Mouse (Mus musculus) heart, adult 8-10 months (tissue): ENCODE data around the gene Papolg. TPM values are rescaled to one million over a fixed set of nuclear protein-coding genes. Genes with fewer than 3 reads are reported as not detected.
A peak's percentile ranks its signal among the peaks of the same experiment; 100 is the strongest.
"Not testable (repeated sequence)": the region's sequence is repeated elsewhere in the genome, so short reads cannot be mapped to it uniquely, and the experiment has no call there.

ENCODE experiments used
- DNase-seq: peaks from one replicate; pipeline ENCODE4 v3.0.0; 2022; ENCODE audit warnings: low spot score
- total RNA-seq, 4 experiments: library from RNA; stranded (reverse); gene quantifications; 2 replicates each; pipeline ENCODE4 v1.2.4; 2022

The Papolg gene
- 1 to 10 TPM; 7.8 to 8.6 (median 8.3) TPM for total RNA-seq

DNA sequence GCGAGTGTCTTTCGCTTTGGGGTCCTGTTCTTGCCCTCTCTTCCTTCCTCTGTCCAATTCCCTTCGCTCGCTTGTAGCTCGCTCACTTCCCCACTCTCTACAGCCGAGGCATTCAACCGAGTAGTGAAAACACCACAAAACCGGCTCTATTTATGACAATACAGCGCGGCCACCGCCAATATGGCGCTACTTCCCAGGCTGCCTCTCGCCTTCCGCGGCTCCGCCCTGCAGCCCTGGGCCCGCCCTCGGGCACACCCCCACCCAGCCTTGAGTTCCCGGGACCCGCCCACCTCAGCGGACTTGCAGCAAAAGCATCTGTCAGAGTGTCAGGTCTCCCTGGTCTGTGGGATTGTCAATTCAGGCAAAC is at the start of gene Papolg:
Papolg (minus strand) TSS at position 194 of the 367 bp plus-strand sequence.
- peak; percentile 92 for DNase-seq

DNA sequence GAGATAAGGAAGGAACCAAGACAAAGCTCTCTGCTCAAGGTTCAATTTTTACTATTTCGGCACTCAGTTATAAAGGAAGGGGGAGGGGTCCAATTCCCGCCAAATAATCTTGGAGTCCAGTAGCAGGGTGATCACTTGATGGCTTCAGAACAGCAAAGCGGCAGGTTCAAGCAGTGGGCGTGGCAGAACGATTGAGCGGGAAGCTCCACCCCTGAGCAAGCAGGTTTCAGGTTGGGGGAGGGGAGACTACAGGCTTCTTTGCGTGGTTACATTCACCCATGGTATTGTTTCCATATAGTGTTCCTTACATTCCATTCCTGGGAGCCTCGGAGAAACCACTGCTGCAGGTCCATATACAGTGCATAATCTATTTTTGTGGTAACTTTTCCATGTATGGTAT is 33.1 kb upstream of the Papolg start:
- DNase-seq, result not testable (repeated sequence)

DNA sequence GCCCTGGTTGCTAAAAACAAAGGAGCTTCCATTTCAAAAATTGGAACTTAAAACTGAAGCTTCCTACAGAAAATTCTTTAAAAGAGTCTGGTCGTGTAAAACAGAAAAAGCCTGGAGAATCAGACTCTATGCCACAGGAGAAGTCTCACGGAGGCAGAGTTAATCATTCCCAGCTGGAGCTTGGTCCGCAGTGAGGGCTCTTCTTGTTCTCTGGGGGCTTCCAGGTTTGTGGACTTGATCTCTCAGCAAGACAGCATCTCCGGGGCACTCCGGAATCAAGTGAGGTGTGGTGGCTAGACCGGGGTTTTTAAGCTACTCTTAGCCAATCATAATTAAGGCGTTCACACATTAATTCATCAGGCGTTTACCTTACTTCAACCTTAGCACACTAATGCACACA is 32.6 kb upstream of the Papolg start:
- no peak for DNase-seq

DNA sequence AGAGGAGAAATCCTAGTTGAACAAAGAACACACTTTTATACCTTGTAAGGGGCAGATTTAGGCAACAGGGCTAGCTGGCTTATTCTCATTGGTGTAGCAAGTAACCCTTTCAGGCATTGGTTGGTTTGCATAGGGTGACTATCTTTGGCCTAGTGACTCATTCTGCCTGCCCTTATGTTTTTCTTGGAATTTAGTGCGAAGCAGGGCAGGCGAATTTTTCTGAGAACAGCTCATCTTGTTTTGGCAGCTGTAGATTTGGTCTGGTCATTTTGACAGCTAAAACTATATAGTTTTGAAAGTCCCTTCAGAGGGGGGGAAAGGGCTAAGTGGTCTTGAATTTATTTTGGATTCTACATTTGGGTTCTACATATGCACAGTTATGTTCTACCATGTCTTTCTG is 18.8 kb upstream of the Papolg start:
- not testable (repeated sequence) for DNase-seq

DNA sequence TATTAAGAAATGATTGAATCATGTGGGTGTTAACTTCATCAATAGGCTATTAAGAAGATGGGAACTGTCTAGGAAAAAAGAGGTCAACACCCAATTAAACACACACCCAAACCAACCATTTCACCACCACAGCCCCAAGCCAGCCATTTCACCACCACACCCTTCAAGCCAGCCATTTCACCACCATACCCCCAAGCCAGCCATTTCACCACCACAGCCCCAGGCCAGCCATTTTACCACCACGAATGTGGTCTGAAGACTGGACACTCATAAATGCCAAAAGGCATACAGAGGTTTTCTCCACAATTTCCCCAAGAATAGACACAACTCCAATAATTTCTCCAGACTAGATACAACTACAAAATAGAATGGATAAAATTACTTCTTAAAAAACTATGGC is 8.9 kb upstream of the Papolg start:
- no peak for DNase-seq

DNA sequence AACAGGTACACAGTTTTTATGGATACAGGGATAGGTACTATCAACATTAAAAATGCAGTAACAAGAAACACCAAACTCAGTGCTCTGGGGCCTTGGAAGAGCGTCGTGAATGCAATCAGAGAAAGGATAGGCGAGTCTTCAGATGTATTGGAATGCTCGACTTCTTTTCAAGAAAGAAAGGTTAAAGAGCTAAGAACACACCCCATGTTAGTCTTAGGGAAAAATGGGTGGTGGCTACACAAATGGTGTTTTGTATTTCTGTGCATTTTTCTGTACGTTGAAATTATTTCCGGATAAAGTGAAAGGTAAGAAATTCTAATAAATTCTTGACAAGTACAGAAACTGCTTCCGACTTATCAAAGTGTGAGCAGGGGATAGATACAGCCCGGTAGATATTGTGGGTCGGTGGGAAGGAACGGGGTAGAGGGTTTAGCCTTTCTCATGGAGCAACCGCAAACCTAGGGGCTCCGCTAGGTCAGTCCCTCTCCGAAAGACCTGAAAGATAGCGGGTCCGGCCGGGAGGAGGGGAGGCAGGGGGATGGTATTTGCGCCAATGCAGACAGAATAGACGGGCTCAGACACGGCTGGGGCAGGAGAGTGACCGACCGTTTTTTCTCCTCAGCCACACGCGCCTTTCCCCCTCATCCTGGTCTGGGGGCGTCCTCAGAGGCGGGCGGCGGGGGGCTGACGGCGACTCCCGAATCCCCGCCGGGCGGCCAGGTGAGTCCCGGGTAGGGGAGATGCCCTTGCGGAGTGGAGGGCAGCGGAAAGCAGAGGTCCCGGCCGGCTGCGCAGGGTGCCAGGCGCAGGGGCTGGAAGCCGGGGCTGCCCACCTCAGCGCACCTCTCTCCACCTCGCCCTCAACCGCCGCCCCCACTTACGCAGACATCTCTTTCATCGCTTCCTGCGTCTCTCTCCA is 653 bp downstream of the Papolg start:
- peak; percentile 2 for DNase-seq

DNA sequence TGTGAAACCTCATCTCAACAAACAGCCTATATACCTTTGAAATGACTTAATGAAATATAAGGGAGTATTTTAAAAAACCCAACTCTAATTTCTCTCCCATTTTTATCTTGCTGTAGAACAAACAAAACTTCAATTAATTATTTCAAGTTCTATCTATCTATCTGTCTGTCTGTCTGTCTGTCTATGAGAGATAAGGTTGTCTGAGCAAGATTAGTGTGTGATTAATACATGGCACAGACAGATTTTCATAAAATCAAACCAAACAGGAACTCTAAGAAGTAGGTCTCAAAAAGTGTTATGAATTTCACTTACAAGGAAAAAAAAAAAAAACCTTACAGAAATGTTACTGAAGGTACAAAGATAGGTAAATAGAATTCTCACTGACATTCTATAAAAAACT is 1.5 kb downstream of the Papolg start:
- no peak for DNase-seq

DNA sequence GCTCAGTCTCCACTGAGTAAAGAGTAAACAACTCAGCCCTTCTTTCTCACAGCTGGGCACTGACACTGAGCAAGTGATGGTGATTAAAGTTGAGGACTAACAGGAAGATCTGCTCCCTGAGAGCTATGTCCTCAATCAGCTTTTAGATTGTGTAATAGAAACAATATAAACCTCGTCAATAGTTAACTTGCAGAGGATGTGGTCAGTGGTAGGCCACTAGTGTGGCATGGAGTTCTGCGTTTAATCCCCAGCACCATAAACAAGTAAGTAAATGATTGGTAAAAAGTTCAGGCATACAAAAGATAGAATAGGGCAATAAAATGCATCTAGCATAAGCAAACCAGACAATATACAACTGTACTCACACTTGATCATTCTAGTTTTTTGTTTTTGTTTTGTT is 30.7 kb downstream of the Papolg start:
- no peak for DNase-seq

DNA sequence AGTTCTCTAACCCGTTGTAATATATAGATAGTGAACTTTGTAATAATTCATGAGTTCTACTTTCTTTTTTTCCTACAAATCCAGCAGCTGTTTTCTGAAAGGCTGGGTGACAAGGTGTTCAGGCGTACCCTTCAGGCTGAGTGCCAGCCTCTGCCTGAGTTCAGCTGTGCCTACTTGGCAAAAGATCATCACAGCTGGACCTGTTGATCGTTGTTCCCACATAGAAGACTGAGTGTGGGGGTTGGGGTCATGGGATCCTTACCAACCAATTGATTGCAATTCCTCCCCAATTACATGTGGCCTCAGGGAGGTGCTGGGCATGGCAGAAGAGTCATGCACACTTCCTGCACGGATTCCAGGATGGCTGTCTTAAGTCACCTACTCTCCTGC is 38.3 kb downstream of the Papolg start:
- DNase-seq, result no peak

DNA sequence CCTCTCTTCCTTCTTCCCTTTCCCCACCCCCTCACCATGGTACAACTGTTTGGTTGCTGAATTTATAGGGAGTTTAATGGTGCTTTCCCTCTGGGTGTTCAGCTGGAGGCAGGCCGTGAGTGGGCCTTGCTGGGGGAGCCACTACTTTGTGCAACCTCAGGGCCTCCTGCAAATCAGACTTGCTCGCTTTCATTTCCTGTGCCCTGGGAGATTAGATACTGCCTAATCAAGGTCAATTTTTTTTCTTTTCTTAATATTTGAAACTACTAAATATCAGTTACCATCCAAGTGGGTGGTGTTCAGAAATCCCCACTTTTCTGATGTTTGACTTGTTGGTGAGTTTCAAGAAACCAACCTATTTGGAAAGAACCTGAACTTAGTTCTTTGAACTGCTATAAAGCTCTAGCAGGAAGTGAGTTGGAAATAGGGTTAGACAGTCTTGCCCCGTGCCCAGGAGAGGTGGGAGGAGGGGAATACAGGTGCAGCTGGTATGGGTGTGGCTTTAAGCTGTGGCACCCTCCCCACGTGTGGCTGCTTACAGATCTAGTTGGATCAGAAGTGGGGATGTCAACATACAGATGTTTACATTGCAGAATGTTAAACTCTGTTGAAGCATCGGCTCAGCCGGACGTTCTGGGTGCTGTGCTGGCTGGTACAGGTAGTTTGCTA is 38.9 kb downstream of the Papolg start:
- DNase-seq, result no peak

DNA sequence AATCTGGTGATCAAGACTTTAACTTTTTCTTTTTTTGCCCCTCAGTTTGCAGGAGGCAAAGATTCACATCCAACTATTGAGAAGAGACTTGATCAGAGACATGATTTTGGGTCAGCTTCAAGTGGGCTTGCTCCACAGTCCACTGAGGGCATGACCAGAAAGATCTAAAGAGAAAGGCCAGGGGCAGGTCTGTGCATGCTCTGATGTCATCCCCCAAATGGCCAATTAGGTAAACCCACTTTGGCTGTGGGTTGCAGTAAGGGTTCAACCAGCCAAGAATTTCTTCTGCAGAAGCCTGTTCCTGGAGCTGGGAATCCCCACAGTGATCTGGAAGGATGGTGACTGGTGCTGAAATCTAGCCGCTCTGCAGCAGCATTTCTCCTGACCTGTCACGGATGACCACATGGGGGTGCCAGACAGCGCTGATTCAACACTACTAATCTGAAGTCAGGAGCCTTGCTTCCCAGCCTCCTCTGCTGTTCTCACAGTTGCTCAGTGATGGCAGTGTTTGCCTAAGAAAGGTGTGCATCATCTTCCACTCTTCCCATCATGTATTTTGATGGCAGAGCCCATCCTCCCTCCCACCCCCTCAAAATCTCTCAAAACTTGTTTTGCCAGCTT is 39.8 kb downstream of the Papolg start:
- DNase-seq, result peak; percentile 46

DNA sequence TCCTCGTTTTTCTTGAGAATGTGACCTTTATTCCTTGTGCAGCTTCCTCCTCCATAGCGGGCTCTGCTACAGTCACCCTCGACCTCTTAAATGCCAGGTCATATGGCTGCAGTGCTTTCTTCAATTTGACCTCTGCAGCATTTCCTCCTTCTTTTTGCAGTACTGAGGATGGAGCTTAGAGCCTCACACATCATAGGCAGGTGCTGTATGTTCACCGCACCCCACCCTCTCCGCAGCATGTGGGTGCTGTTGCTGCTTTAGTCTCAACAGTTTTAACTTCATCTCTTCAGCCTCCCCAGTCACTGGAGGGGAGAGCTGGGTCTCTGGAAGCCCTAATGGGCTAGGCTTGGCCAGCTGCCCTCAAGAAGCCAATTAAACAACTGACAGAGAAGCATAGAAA is 41.7 kb downstream of the Papolg start:
- no peak for DNase-seq

DNA sequence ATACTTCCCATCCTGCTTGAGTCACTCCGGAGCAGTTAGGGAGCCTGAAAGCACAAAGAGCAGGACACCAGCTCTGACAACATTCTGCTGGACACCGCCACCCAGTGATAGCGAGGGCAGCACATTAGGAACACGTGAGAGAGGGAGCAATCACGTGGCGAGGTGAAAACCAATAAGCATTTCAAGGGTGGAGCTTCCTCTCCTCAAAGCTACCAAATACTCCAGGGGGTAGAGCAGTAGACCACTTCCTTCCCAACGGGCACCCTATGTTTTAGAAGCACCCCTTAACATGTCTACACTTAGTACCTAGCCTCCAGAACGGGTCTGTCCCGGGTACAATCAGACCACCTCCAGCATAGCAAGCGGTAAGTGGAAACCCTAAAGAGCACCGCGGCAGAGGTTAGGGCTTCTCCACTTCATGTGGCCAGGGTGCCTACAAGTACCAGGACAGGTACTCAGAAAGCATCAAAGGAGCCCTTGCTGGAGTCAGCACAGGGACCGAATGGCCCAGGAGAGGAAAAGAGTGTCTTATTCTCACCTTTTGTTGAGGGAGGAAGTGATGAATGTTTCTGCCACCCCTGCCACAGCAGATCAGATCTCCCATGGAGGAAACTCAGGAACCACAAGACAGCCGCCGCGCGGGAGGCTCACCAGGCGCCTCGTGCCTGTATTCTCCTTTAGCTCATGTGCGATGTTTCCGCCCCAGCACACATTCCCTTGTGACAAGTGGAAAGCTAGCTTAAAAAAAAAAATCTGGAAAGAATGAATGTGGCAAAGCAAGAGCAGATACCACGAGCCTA is 48.8 kb downstream of the Papolg start:
- no peak for DNase-seq

DNA sequence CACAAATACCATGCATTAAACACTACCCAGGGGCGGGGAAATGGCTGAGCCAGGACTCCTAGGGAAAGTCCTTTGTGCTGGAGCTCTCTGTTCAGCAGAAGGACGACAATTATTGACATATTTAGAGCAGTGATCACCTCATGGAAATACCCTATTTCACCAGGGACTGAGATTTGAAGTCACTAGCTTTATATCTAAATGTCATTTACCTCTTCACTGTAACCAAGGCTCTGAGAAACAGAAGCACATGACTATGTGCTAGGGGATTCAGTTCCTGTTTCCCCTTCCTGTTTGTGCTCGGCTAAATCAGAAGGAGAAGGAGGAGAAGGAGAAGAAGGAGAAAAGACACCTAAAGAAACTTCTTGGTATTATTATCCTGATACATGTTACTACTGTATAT is 71.8 kb downstream of the Papolg start:
- no peak for DNase-seq

DNA sequence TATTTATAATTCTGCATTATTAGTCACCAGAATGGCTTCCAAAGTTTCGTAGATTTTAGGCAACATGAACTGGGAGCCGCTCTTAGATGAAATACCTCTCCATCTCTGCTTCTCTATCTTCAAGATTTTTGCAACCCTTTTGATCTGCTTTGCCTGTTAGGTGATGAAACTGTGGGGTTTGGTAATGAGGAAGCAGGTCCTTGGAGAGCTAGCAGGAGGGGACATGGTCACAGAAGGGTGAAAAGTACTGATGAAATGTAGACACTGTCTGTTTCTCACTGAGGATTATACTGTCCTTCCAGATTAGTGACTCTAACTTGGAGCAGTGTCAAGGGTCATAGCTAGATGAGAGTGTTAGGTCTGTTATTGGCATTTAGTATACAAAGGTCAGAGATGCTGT is 73.4 kb downstream of the Papolg start:
- DNase-seq, result no peak

DNA sequence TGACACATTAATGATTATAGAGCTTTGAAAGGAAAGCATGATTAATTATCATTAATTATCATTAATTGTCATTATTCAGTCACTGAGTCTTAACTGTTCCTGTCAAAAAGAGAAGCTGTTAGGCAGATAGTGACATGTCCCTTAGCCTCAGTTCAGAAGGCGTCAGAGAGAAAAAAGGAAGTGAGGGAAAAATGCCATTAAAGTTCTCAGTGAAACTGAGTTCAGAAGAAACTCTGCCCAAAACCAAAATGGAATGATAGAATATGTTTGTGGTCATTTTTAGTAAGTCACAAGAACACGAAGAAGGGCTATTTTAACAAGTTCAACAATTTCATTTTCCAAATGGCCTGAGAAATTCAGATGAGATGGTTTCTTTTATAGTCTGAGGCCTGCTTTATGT is 74.1 kb downstream of the Papolg start:
- no peak for DNase-seq

DNA sequence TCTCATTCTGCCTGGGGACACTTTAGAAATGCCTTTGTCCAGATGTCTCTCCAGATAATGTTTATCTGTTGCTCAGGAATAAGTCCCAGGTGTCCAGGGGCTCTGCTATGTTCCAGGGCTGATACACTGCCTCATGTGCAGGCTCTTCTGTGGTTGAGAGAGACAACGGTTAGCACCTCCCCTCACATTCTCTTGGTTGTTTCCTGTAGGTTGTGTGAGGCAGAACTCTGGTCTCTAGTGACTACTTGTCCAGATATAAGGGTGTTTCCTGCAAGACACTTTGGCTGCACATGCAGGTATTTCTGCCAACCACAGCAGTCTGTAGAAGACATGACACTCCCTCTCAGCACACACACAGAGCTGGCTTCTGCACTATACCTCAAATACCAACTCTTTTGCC is 76.3 kb downstream of the Papolg start:
- no peak for DNase-seq

Other genes starting within 250 kb of the Papolg start
- gene Pus10, start 229.6 kb downstream of the Papolg start, total RNA-seq, result 10 to 100 TPM in 2 of 4 experiments, 1 to 10 TPM in 2; 7.0 to 12.7 (median 9.6) TPM
- 10 to 100 TPM; 20.5 to 30.7 (median 28.6) TPM for gene Pex13, start 229.3 kb downstream of the Papolg start, total RNA-seq
- 1 to 10 TPM; 6.3 to 8.5 (median 7.3) TPM for gene Rel, start 124.3 kb downstream of the Papolg start, total RNA-seq
- not detected for gene A830031A19Rik, start 179.8 kb upstream of the Papolg start, total RNA-seq
- gene Bcl11a, start 182.8 kb upstream of the Papolg start, total RNA-seq, result 1 to 10 TPM; 2.6 to 4.0 (median 2.9) TPM